Mouse (Mus musculus): ENCODE data around the gene Gm21885. TPM values are rescaled to one million over a fixed set of nuclear protein-coding genes. Genes with fewer than 3 reads are reported as not detected.

The Gm21885 gene
- total and polyA plus RNA-seq, 3 experiments = 0.30 to 0.44 TPM; not detected in 1

DNA sequence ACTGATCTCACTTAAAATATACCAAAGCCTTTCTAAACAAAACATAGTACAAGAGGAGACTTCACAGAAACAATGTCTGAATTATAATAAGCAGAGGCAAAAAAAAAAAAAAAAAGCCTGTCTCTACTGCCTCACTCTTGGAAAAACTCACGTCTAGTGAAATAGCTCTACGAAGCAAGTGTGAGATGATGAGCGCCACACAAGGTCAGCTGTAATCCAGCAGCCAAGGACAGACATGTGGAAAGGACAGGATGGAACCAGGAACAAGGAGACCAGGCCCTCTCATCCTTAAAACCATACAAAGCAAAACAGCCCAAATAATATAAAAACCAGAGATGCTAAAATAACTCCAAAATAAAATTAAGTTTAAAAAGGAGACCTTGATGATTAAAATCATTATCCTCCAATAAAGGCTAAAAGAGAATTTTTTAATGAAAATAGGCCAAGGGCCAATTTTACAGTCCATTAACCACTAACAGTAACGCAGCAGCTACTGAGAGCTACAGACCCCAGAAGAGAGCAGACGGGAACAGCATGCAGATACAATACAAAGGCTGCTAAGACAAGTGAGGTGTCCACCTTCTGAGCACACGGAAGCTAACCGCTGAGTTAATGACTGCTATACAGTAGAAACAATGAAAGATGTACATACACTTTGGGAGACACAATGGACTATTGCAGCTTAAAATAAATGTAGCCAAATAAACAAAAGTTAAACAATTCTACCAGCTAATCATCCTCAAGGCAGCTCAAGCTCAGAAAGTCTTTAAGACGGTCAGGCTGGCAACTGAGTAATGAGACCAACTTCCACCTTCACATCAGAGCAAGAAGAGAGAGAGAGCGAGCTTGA lies 13.5 kb downstream of the Gm21885 start:
- Histone ChIP-seq H3K27ac (no peak overlapping the region), H3K4me3 (no peak overlapping the region), H3K79me2 (replicated peaks; ENCODE audit: control insufficient read depth, insufficient read depth, low read length) (no peaks in the 10 kb centered on the region), H3K9ac (ENCODE audit: low read depth, low read length) (no peak overlapping the region), H3K36me3 (ENCODE audit: control insufficient read depth, insufficient read depth, low read length) (peaks cover 18% of the 10 kb centered on the region), H3K4me1 (ENCODE audit: control insufficient read depth, insufficient read depth, low read length) (no peaks in the 10 kb centered on the region), H3K27me3 (ENCODE audit: control insufficient read depth, insufficient read depth, low read length) (no peaks in the 10 kb centered on the region)
- 78% methylated on average over 9 of the region's 9 CpGs for WGBS
- DNase-seq = no peak
- intact Hi-C loops (cut with DNase I) = loop anchor here (5.0 kb wide), 1 partner anchor 192 kb away; the partner anchor contains the start of gene Spata20
- TF ChIP-seq POLR2A (IDR thresholded peaks at IDR 0.05; ENCODE audit: insufficient read depth, low read depth, low read length) (no peak), CTCF (IDR thresholded peaks at IDR 0.05) (no peak), EP300 (IDR thresholded peaks at IDR 0.05; ENCODE audit: insufficient read depth, low read depth, low read length) (no peak)

DNA sequence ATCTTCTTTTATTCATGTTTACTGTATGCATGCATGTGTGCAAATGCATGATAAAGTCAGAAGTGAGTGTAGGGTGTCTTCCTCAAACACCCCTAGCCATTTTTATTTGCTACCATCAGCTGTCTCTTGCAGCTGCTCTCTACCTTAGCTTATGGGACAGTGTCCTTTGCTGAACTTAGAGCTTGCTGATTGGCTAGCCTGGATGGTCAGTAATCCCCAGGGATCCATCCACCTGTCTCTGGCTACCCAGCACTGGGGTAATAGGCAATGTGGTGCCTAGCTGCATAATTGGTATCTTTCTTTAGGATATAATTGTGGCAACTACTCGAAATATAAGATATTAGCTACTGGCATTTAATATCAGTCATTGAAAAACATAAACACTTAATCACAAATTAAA lies 31.1 kb downstream of the Gm21885 start:
- Histone ChIP-seq H3K4me1 (ENCODE audit: control insufficient read depth, insufficient read depth, low read length) (peaks cover 11% of the 10 kb centered on the region), H3K27me3 (ENCODE audit: control insufficient read depth, insufficient read depth, low read length) (no peaks in the 10 kb centered on the region), H3K27ac (no peak overlapping the region), H3K9ac (ENCODE audit: low read depth, low read length) (no peak overlapping the region), H3K36me3 (ENCODE audit: control insufficient read depth, insufficient read depth, low read length) (peaks cover 62% of the 10 kb centered on the region), H3K4me3 (no peak overlapping the region), H3K79me2 (replicated peaks; ENCODE audit: control insufficient read depth, insufficient read depth, low read length) (peaks cover 10% of the 10 kb centered on the region)
- intact Hi-C loops (cut with DNase I) = no loop called here
- no peak for TF ChIP-seq POLR2A (IDR thresholded peaks at IDR 0.05; ENCODE audit: insufficient read depth, low read depth, low read length)
- no peak for TF ChIP-seq EP300 (IDR thresholded peaks at IDR 0.05; ENCODE audit: insufficient read depth, low read depth, low read length)
- no peak for TF ChIP-seq CTCF (IDR thresholded peaks at IDR 0.05)
- DNase-seq = no peak
- 76% methylated on average over 1 of the region's 1 CpGs for WGBS

DNA sequence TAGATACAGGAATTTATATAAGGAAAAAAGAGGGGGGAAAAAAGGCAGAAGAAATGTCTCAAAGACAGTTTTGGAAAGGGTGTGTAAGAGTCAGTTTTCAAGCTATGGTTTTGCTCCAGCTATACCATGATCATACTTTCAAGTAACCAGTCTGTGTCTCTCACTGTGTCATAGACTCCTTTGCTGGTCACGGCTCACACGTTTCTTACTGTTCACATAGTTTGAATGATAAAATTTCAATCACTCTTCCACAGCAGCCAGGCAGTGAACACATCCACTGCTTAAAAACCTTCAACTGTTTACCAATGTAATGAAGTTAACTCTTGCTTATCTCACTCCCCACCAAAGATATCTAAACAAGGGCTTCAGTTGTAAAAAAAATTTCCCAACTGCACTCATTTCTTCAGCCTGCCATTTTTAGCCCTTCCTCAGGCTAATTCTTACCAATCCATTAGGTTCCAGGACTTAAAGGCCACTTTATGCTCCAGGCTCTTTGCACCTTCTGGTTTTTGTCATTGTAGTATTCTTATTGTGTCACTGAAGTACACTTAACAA lies 32.5 kb downstream of the Gm21885 start:
- TF ChIP-seq POLR2A (IDR thresholded peaks at IDR 0.05; ENCODE audit: insufficient read depth, low read depth, low read length) (no peak), EP300 (IDR thresholded peaks at IDR 0.05; ENCODE audit: insufficient read depth, low read depth, low read length) (no peak), CTCF (IDR thresholded peaks at IDR 0.05) (no peak)
- H3K27me3 ChIP-seq (ENCODE audit: control insufficient read depth, insufficient read depth, low read length) = no peaks in the 10 kb centered on the region
- H3K27ac ChIP-seq = no peak overlapping the region
- H3K4me1 ChIP-seq (ENCODE audit: control insufficient read depth, insufficient read depth, low read length) = peaks cover 11% of the 10 kb centered on the region
- no peak overlapping the region for H3K9ac ChIP-seq (ENCODE audit: low read depth, low read length)
- no peak overlapping the region for H3K4me3 ChIP-seq
- intact Hi-C loops (cut with DNase I) = no loop called here
- DNase-seq = no peak
- WGBS = 42% methylated on average over 2 of the region's 2 CpGs
- H3K79me2 ChIP-seq (replicated peaks; ENCODE audit: control insufficient read depth, insufficient read depth, low read length) = peaks cover 16% of the 10 kb centered on the region
- H3K36me3 ChIP-seq (ENCODE audit: control insufficient read depth, insufficient read depth, low read length) = peaks cover 70% of the 10 kb centered on the region

DNA sequence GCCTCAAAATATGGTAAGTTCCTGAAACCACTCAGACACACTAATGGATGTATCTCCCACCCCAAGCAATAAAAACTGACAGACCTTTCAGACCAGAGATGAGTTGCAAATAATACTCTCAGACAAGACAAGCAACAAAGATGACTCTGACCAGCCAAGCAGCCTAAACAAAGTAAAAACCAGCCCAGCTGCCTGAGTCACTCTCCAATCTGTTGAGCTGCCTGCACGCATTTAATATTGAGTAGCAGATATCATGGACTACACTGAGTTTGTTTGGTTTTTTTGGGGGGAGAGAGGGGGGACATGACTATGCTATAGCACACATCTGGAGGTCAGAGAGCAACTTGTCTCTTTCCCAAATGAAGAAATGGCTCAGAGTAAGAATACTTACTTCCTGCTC lies 33.6 kb downstream of the Gm21885 start:
- H3K36me3 ChIP-seq (ENCODE audit: control insufficient read depth, insufficient read depth, low read length) = peaks cover 79% of the 10 kb centered on the region
- no peaks in the 10 kb centered on the region for H3K27me3 ChIP-seq (ENCODE audit: control insufficient read depth, insufficient read depth, low read length)
- peaks cover 13% of the 10 kb centered on the region for H3K4me1 ChIP-seq (ENCODE audit: control insufficient read depth, insufficient read depth, low read length)
- no peak overlapping the region for H3K27ac ChIP-seq
- TF ChIP-seq POLR2A (IDR thresholded peaks at IDR 0.05; ENCODE audit: insufficient read depth, low read depth, low read length) (no peak), EP300 (IDR thresholded peaks at IDR 0.05; ENCODE audit: insufficient read depth, low read depth, low read length) (no peak), CTCF (IDR thresholded peaks at IDR 0.05) (no peak)
- no peak for DNase-seq
- no peak overlapping the region for H3K4me3 ChIP-seq
- 27% methylated on average over 1 of the region's 1 CpGs for WGBS
- H3K79me2 ChIP-seq (replicated peaks; ENCODE audit: control insufficient read depth, insufficient read depth, low read length) = peaks cover 16% of the 10 kb centered on the region
- intact Hi-C loops (cut with DNase I) = no loop called here
- H3K9ac ChIP-seq (ENCODE audit: low read depth, low read length) = 0 out of 2 replicates have a peak overlapping the region, but pooled peaks have one; percentile 9

DNA sequence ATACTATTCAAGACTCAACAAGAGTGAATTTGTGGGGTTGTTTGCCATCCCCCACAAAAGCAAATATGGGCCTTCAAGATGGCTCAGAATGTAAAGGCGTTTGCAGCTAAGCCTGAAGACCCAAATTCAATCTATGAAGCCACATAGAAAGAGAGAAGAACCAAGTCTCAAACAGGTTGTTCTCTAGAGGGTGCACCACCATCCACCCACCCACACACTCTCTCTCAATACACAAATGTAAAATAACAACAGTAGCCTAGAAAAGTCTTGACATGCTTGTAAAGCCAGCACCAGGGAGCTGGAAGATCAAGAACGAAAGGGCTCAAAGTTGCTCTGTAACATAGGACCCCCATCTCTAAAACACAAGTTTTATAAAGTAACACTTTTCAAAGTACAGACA lies 34.9 kb downstream of the Gm21885 start:
- peaks cover 13% of the 10 kb centered on the region for H3K4me1 ChIP-seq (ENCODE audit: control insufficient read depth, insufficient read depth, low read length)
- WGBS = 70% methylated on average over 2 of the region's 2 CpGs
- no peak overlapping the region for H3K9ac ChIP-seq (ENCODE audit: low read depth, low read length)
- DNase-seq = no peak
- H3K27ac ChIP-seq = no peak overlapping the region
- no peak overlapping the region for H3K4me3 ChIP-seq
- intact Hi-C loops (cut with DNase I) = no loop called here
- TF ChIP-seq POLR2A (IDR thresholded peaks at IDR 0.05; ENCODE audit: insufficient read depth, low read depth, low read length) (no peak), CTCF (IDR thresholded peaks at IDR 0.05) (no peak), EP300 (IDR thresholded peaks at IDR 0.05; ENCODE audit: insufficient read depth, low read depth, low read length) (no peak)
- H3K36me3 ChIP-seq (ENCODE audit: control insufficient read depth, insufficient read depth, low read length) = peaks cover 72% of the 10 kb centered on the region
- peaks cover 20% of the 10 kb centered on the region for H3K79me2 ChIP-seq (replicated peaks; ENCODE audit: control insufficient read depth, insufficient read depth, low read length)
- no peaks in the 10 kb centered on the region for H3K27me3 ChIP-seq (ENCODE audit: control insufficient read depth, insufficient read depth, low read length)

DNA sequence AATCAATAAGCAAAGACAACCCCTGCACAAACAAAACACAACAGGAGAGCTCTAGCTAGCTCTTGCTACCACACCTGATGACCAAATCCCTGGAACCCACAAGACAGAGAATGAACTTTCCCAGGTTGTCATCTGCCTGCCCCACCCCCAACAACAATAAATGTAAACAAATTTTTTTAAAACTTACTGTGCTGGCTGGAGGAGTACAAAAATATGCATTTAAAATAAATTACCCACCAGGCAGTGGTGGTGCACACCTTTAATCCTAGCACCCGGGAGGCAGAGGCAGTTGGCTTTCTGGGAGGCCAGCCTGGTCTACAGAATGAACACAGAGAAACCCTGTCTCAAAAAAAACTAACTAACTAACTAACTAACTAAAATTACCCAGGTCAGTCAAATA lies 35.3 kb downstream of the Gm21885 start:
- WGBS = 53% methylated on average over 1 of the region's 1 CpGs
- no peaks in the 10 kb centered on the region for H3K27me3 ChIP-seq (ENCODE audit: control insufficient read depth, insufficient read depth, low read length)
- intact Hi-C loops (cut with DNase I) = no loop called here
- H3K36me3 ChIP-seq (ENCODE audit: control insufficient read depth, insufficient read depth, low read length) = peaks cover 68% of the 10 kb centered on the region
- TF ChIP-seq EP300 (IDR thresholded peaks at IDR 0.05; ENCODE audit: insufficient read depth, low read depth, low read length) (no peak), POLR2A (IDR thresholded peaks at IDR 0.05; ENCODE audit: insufficient read depth, low read depth, low read length) (no peak), CTCF (IDR thresholded peaks at IDR 0.05) (no peak)
- H3K4me3 ChIP-seq = no peak overlapping the region
- peaks cover 20% of the 10 kb centered on the region for H3K79me2 ChIP-seq (replicated peaks; ENCODE audit: control insufficient read depth, insufficient read depth, low read length)
- no peak for DNase-seq
- no peak overlapping the region for H3K9ac ChIP-seq (ENCODE audit: low read depth, low read length)
- H3K27ac ChIP-seq = no peak overlapping the region
- H3K4me1 ChIP-seq (ENCODE audit: control insufficient read depth, insufficient read depth, low read length) = peaks cover 13% of the 10 kb centered on the region
